Mouse (Mus musculus) thymus, postnatal 14 days (tissue): ENCODE measurements around the gene Pam16.

Source experiments
- DNase-seq: peaks from one replicate; pipeline ENCODE4 v3.0.0; 2021

Gene Pam16

DNA sequence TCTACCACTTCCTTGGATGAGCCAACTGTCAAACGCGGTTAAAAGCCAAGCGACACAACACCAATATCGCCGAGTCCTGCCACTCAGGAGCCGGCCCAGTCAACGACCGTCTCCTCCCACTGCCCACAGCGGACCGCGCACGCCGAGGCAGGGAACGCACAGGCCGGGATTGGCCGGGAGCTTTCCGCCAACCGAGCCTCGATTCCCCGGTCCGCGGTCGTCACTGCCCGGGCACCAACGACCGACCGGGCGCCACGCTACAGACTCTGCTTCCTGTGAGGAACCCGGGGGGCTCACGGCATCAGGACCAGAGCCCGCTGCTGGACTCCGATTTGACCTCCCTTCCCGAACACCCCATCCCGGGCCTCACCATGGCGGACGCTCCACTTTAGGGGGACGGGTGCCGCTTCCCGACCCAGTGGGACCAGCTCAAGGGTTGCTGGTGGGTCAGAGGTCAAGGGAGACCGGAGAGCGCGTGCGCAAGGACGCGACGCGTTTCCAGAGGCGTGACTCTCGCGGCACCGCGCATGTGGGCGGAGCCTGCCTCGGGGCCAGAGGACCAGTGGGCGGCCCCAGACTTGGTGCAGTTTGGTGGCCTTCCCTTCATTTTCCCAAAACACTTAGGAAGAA is at the start of gene Pam16:
Gene Pam16, minus strand, starts transcription at position 508 of the 630 bp plus-strand sequence.
- peak; percentile 90 for DNase-seq

DNA sequence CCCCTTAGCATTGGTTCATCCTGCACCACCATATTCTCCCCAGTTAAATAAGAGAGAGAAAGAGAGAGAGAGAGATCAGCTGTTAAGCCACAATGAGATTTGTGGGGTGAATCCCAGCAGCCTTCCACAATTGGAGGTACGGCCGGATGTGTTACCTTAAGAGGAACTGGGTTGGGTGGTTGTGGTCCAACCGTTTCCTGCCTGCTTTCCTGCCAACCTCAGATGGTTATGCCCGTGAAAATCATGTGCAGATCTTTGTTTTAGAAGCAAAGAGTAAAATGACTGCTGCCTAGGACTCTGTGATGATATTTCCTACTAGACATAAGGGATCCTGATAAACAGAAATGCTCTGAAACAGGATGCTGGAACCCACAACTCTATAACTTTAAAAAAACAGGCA is 49.3 kb upstream of the Pam16 start:
- peak; percentile 80 for DNase-seq

DNA sequence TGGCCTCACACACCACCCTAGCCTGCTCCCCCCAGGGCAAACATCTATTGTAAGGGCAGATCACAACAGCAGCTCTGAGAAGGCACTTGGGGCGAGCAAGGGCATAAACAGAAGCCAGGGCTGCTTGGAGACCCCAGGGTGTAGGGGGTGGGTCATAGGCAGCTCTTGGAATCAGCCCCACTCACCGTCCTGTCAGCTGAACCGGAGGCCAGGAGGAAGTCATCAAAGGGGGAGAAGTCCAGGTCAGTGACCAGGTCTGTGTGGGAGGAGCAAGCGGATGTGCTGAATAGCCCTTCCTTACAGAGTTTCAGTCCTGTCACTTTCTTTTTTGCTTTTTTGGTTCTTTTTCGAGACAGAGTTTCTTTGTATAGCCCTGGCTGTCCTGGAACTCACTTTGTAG is 45.5 kb upstream of the Pam16 start:
- DNase-seq: no peak

DNA sequence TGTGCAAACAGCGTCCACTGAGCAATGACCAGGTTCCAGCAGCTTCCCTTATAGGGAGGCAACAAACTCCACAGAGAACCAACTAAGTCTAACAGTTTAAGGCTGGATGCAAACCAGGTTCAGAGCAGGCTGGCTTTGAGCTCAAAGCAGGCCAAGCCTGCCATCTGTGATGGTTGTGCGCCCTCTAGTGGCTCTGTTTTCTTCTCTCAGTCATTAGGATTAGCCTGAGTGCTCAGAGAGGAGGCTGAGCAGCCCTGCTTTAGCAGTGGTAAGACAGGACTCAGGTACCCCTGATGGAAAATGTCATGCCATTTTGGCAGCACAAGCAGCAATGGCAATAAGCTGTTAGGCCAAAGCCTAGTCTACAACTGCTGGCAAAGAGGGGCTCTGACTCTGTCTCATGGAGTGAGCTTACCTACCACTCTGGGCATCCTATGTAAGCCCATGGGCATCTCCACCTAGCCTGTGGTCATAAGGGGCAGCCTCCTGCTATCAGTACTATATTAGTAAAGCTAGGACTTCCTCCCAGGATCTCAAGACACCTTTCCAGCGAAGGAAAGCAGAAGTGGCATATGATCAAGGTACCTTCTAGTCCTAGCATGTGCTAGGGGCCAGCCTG is 42.5 kb upstream of the Pam16 start:
- peak; percentile 90 for DNase-seq

DNA sequence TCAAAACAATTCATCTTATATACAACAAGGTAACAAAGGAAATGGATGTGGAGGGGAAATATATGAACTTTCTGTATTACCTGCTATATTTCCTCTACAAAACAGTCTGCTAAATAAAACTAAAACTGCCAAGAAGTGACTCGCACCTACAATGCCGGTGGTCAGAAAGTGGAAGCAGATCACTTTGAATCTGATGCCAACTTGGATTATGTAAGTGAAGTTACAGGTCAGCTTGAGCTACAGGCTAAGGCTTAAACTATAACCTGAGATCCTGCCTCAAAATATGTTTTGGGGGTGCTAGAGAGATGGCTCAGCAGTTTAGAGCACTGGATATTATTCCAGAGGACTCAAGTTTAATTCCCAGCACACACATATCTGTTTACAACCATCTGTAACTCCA is 40.9 kb upstream of the Pam16 start:
- DNase-seq: no peak

DNA sequence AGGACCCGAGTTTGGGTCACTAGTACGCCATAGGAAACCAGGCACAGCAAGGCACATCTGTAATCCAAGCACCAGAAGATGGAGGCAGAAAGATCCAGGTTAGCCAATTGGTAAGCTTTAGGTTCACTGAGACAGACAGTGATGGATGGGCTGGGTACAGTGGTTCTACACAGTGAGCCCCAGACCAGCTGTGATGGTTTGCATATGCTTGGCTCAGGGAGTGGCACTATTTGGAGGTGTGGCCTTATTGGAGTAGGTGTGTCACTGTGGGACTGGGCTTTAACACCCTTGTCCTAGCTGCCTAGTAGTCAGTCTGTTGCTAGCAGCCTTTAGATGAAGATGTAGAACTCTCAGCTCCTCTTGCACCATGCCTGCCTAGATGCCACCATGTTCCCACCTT is 39.0 kb upstream of the Pam16 start:
- DNase-seq: no peak

DNA sequence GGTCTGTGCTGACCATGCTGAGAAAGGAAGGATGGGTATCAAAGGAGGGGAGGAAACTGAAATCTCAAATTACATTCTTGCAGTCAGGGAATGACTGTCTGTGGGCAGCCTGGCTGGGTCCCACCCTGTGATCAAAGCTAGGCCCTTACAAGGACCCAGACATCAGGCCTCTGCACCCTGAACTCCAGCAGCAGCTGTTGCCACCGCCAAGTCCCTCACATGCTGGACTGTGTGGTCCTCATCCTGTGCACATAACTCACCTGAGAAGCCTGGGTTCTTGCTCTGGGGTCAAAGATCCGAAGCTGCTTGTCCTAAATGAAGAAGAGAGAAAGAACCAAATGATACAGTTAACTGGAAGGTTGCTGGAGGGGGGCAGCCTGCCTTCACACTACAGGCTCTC is 36.8 kb upstream of the Pam16 start:
- DNase-seq: no peak

DNA sequence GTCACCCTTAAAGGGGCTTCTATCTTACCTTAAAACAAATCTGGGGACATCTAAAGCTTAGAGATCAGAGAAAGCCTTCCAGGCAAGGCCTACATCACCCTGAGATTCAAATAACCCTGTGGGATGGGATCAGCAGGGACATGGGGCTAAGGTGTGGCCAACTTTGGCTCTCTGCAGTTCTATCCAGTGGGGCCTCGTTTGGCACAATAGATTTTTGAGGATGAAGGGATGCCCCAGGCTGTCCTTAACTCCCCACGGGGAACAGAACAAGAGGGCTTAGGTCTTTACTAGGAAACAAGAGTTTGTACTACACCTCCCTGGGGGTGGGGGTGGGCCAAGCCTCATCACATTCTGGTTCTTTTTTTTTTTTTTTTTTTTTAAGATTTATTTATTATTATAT is 34.5 kb upstream of the Pam16 start:
- DNase-seq: no peak

DNA sequence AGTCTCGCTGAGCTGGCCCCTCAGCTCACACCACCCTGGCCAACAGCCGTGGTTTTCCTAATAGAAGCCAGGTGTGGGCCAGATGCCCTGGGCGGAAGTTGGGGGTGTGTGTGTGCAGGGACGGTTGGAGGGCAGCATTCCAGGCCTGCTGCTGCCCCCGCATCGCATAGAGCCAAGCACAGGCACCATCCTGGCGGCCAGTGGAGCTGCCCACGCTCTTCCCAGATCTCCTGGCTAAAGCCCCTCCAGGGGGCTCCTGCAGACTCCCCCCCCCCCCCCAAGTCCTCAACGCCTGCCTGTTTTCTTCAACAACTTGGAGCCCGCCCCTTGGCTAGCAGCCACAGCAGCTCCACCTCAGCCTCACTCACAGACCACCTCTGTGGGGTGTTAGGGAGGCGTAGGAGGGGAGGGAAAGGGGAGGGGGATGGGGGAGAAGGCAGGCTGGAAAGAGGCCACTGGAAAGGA is 34.0 kb upstream of the Pam16 start:
- DNase-seq: no peak

DNA sequence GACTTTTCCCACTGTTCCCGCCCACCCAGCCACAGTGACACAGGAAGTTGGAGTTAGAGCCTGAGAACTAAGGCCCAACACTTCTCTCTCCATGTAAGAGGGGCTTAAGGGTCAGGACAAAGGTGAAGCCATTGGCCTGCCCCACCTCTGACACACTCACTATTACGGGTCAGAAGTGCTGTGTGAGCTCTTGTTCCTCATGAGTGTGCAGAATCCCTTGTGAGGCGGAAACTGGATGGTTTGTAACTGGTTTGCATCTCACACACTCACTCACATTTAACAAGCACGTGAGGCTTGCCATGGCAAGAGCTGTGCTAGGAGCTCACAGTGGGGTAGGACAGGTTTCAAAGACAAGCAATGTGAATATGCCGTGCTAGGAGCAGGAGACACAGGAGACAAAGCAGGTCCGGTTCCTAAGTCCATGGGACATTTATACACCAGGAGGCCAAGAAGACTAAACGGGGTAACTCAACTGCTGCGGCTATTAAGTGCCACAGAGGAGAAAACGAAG is 31.8 kb upstream of the Pam16 start:
- DNase-seq: no peak

DNA sequence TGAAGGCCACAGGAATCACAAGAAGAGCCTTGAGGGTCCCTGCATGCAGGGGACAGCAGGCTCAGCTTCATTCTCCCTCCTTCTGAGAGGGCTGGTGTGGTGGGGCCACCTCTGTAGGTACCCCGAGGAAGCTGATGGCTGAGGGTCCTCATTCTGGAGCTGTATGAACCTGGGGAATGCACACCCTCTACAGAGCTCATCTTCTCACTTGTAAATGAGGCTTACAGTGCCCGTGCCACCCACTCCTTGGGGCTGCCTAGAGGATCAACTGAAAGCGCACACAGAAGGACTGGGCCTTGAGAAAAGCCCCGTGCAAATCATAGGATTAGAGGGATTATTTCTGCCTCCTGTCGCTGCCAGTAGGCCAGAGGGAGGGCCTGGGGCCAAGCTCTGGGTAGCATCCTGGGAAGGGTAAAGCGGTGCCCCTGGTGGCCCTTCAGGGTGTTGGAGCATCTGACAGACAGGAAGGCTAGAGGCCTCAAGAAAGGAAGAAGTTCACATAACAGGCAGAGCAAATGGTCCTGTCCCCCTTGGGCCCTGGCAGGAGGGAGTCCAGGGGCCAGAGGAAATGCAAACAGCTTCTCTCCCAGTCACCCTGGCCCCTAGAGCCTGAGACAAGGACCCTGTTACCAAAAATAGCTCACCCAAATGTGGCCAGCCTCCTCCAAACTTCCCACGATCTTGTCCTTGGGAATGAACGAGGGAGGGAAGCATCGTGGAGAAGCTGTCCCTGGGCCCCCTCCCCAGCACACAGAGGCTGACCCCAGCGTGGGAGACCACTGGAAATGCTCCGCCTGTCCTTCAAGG is 31.2 kb upstream of the Pam16 start:
- no peak for DNase-seq

DNA sequence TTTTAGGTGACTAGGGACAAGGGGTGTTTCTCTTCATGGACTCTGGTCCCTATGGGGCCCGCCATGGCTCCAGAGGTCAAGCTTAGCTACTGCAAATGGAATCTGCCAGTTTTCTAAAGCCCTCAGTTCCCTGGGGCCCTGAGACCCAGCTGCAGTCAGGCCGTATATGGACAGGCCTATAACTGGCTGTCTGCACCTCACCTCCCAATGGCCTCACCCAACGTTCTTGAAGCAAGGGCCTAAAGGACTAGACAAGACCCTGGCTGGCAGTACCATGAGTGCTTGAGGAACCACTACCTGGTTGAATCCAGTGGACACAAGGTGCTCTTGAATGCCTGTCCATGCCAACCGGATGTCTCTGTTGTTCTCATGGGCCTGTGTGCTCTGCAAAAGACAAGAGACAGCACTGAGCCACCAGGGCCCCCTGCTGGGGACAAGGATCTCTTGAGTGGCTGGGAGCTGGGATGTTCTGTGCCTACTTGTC is 30.5 kb upstream of the Pam16 start:
- DNase-seq: no peak

DNA sequence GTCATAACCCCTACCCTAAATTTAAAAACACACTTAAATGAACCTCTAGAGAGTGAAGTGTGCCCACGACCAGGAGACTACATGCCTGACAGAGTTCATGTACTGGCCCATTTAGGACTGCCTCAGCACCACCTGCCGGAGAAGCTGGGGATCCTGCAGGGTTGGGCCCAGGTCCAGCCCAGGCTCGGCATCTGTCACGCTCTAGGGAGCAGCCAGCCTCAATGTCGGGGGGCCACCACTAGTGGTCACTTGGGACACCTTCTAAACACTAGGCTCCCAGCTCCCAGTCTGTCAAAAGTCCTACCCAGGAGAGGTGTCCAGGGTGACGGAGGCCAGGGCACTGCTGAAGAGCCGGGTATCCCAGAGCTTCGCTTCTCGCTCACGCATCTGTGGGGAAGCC is 29.9 kb upstream of the Pam16 start:
- no peak for DNase-seq

DNA sequence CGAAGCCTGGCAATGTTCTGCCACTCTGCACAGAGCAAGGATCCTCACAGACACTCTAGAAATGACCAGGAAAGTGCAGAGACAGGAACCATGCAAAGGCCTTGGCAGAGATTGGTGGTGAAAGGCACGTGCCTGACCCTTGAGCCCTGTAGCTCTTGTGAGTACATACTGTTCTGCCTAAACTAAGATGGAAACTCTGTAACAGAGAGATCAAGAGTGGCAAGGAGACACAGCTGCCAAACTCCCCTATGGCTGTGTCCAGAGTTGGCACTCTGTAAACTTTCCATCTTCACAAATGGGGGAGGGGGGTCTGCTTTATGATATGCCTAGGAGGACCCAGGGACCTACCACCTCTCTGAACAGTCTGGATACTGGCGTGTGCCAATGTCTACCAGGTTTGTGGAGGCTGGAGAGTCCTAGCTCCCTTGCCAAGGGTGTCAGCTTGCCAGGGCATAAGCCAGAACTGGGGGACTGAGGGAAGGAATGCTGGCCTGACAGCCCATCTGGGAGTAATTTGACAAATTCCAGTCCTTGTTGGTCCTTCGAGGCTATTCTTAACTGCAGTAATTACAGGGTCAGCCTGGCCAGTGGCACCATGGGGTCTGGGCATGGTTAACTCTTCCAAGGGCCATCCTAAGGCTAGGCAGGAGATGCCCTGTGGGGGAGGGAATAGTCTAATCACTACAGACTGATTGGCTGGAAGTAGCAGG is 28.1 kb upstream of the Pam16 start:
- DNase-seq: no peak

DNA sequence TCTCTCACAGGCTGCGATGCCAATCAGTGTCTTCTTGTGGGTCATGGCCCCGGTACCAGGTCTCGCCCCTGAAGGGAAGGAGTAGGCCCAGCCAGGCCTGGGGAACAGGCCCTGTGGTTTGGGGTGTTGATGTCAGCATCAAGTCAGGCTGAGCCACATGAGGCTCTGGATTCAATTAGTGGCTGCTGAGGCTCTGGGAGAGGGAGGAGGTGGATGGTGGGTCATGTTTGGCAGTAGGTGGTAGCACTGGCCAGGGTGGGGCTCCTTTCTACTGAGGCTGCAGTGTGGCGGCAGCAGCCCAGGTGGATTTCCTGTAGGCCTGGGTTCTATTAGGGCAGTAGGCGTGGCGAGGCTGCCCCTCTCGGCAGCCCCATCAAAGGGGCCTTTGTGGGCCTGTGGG is 26.8 kb upstream of the Pam16 start:
- DNase-seq: no peak

DNA sequence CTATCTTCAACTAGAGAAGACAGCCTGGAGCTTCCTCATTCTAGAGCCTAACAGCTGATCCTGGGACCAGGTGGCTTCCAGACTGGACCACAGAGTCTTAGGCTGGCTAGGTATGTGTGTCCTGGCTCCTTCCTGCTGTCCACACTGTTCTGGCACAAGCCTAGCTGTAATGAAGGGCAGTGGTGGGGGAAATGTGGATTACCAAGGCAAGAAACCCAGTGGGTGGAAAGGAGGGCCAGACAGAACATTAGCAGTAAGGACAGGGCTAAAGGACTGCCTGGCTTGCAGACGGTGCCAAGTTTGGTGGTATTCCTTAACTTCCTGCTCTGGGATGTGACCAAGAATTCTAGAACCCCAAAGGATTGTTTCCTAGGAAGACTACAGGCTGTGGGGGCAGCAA is 26.3 kb upstream of the Pam16 start:
- no peak for DNase-seq

DNA sequence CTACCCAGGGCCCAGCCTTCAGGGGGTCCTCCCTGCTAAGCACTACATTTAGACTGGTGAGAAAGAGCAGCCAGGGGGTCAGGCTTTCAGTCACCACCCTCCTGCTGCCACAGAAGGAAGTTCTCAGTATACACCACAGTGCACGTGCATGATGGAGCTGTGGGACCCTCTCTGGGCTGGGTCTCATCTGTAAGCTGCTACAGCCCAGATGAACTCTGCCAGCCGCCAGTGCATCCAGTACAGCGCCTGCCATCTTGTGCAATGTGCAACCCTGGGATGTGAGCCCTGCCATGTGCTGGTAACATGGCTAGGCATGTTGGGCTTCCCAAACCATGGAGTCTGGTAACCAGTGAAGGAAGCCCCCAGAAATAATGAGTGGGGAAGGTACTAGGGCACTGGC is 25.4 kb upstream of the Pam16 start:
- DNase-seq: no peak

DNA sequence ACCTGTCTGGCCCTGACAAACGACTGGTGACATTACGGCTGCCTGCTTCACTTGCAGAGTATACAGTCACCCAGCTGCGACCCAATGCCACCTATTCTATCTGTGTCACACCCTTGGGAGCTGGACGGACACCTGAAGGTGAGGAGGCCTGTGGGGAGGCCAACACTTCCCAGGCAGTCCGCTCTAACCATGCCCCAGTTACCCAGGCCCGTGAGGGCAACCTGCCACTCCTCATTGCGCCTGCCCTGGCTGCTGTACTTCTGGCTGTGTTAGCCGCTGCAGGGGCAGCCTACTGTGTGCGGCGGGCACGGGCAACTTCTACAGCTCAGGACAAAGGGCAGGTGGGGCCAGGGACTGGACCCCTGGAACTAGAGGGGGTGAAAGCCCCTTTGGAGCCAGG is 24.9 kb upstream of the Pam16 start:
- no peak for DNase-seq

DNA sequence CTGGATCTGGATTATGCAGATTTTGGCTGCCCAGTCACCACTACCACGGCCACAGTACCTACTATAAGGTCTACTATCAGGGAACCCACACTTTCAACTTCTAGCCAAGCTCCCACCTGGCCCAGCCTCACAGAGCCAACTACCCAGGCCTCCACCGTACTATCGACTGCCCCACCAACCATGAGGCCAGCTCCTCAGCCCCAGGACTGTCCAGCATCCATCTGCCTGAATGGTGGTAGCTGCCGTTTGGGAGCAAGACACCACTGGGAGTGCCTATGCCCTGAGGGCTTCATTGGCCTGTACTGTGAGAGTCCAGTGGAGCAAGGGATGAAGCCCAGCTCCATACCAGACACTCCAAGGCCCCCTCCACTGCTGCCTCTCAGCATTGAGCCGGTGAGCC is 24.4 kb upstream of the Pam16 start:
- no peak for DNase-seq

DNA sequence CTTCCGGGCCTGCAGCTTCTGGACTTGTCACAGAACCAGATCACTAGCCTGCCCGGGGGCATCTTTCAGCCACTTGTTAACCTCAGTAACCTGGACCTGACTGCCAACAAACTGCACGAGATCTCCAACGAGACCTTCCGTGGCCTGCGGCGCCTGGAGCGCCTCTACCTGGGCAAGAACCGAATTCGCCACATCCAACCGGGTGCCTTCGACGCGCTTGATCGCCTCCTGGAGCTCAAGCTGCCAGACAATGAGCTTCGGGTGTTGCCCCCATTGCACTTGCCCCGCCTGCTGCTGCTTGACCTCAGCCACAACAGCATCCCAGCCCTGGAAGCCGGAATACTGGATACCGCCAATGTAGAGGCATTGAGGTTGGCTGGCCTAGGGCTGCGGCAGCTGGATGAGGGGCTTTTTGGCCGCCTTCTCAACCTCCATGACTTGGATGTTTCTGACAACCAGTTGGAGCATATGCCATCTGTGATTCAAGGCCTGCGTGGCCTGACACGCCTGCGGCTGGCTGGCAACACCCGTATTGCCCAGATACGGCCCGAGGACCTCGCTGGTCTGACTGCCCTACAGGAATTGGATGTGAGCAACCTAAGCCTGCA is 23.7 kb upstream of the Pam16 start:
- DNase-seq: no peak

DNA sequence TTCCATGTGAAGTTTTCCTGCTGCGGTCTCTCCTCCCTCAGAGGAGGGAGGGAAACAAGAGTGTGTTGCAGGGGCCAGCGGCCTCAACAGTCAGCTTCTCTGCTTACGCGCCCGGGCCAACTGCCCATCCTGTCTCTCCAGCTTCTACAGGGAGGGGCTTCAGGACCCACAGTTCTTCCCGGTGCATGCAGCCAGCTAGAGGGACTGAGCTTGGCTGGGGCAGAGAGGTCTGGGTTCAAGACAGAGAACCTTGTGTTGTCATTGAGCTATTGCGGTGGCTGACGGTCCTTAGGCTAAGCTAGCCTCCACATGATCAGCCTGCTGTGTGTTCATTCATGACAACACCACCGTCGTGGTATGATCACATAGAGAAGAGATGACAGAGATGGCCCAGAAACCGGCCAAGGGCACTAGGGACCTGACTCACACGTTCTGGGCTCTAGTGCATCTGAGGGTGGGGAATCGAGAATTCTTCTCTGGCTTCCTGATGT is 22.9 kb upstream of the Pam16 start:
- no peak for DNase-seq

DNA sequence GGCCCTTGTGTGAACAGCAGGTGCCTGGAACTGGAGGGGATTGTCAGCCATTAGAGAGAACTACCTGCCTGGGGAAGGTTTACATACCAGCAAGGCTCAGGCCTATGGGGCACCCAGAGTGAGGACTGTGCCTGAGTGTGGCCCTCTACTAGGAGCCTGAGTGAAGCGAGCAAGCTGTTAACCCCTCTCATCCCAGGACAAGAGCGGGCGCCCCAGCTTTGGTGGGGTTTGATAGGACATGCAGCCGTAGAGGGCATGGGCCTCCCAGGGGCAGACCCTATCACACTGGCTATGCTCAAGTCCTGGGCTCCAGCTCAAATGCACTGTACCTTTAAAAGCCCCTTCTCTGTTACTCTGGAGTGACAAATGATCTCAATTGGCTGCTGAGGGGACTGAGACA is 22.0 kb upstream of the Pam16 start:
- no peak for DNase-seq

DNA sequence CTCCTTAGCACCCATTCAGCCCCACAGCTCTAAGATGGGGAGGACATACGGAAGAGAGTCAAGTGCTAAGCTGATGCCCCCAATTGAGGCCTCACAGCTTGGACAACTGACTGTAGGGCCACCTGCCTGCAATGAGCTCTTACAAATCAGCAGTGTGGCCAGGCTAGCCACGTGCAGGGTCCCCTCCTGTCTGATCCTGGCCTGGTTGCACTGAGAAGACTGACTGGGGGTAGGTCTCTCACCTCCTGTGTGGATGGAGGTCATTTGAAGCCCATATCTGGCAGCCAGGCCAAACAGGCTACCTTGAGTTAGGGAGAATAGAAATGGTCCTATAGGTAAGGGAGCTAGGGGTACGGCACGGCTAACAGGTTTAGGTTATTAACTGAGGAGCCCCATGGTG is 21.1 kb upstream of the Pam16 start:
- DNase-seq: no peak
